Mouse (Mus musculus): ENCODE data around the gene Rgs16. TPM values are rescaled to one million over a fixed set of nuclear protein-coding genes. Genes with fewer than 3 reads are reported as not detected.

The Rgs16 gene
- 8.2 and 8.7 TPM in 2 replicates for polyA plus RNA-seq (2015; fragmentation: Nextera tagmentation; extraction: Ambion mirVana)

DNA sequence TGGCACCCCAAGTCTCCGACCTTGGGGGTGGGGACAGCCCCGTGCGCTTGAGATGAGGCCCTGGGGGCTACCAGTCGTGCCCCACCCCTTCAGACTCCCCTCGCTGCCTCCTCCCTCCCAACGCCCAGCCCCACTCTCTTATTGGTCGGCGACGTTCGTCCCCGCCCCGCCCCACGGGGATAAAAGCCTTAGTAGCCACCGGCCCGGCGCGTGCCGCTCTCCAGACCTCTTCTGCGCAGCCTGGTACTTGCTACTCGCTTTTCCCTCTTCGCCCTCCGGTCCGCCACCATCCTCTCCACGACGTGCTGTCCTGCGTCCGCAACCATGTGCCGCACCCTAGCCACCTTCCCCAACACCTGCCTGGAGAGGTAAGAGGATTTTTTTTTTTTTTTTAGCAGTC lies at the start of gene Rgs16:
Gene Rgs16 (plus strand): TSS at position 205 of the 400 bp plus-strand sequence.

GRCm38 (mm10) chr1:153749211-153749801 lies 9.2 kb downstream of the Rgs16 start, which contains the start of gene Rnasel:
TSS of gene Rnasel (plus strand) at chr1:153749426.

Other genes with a start within 250 kb of the Rgs16 start
- 16.6 and 17.2 TPM in 2 replicates for gene Npl, start 190.3 kb upstream of the Rgs16 start, polyA plus RNA-seq (2015; fragmentation: Nextera tagmentation; extraction: Ambion mirVana)
- gene Rgs8, start 87.3 kb upstream of the Rgs16 start, polyA plus RNA-seq (2015; fragmentation: Nextera tagmentation; extraction: Ambion mirVana): 8.6 and 9.3 TPM in 2 replicates
- 13.8 and 18.5 TPM in 2 replicates for gene Rnasel, start 9.1 kb downstream of the Rgs16 start, polyA plus RNA-seq (2015; fragmentation: Nextera tagmentation; extraction: Ambion mirVana)
- gene Rgsl1, start 103.8 kb downstream of the Rgs16 start, polyA plus RNA-seq (2015; fragmentation: Nextera tagmentation; extraction: Ambion mirVana): 0.13 and 0.31 TPM in 2 replicates
- 0.11 and 0.31 TPM in 2 replicates for gene Teddm1b, start 134.0 kb downstream of the Rgs16 start, polyA plus RNA-seq (2015; fragmentation: Nextera tagmentation; extraction: Ambion mirVana)
- gene Teddm1a, start 151.4 kb downstream of the Rgs16 start, polyA plus RNA-seq (2015; fragmentation: Nextera tagmentation; extraction: Ambion mirVana): not detected in 2 replicates
- 421 and 440 TPM in 2 replicates for gene Glul, start 159.6 kb downstream of the Rgs16 start, polyA plus RNA-seq (2015; fragmentation: Nextera tagmentation; extraction: Ambion mirVana)
- 1.5 and 1.6 TPM in 2 replicates for gene Teddm2, start 159.9 kb downstream of the Rgs16 start, polyA plus RNA-seq (2015; fragmentation: Nextera tagmentation; extraction: Ambion mirVana)